In genomic region chr12:73038992-73039938, GRCm38 (mm10) we compare ENCODE assay signal across 9 mouse cellular contexts. TPM values are rescaled to one million over a fixed set of nuclear protein-coding genes. Genes with fewer than 3 reads are reported as not detected.
DNase-seq lines count a peak whose midpoint lies in the region; ATAC-seq and TF ChIP-seq lines count a peak whose summit lies in the region.
"Had no signal": no experiment of that assay in that cellular context is flagged by ENCODE, and none has a peak within 500 bp of the region (broad histone marks: within the 10 kb centered on the region; RNA-seq: fewer than 3 reads in every experiment).

No protein-coding gene starts in this region.

- H3K4me1 ChIP-seq in forebrain, embryonic 10.5 days = peaks cover 42% of the 10 kb centered on the region
- peaks cover 2% of the 10 kb centered on the region for H3K4me1 ChIP-seq in forebrain, embryonic 15.5 days
- peaks cover 6% of the 10 kb centered on the region for H3K4me1 ChIP-seq in lung, embryonic 16.5 days (replicated peaks; ENCODE audit: control insufficient read depth, insufficient read depth, low read length)
- H3K4me1 ChIP-seq in lung, adult 2 months (ENCODE audit: control insufficient read depth, insufficient read depth, low read length) = peaks cover 5% of the 10 kb centered on the region
- 0 out of 2 replicates have a peak, but pooled peaks cover 7% of the 10 kb centered on the region for H3K4me1 ChIP-seq in embryonic fibroblast, embryonic 13.5 days (ENCODE audit: control insufficient read depth, insufficient read depth, low read length)
- peaks cover 37% of the 10 kb centered on the region for H3K4me1 ChIP-seq in limb, embryonic 15.5 days

- no peaks in the 10 kb centered on the region for H3K36me3 ChIP-seq in forebrain, embryonic 10.5 days (replicated peaks)
- no peaks in the 10 kb centered on the region for H3K36me3 ChIP-seq in forebrain, embryonic 15.5 days
- no peaks in the 10 kb centered on the region for H3K36me3 ChIP-seq in lung, embryonic 16.5 days (ENCODE audit: control insufficient read depth, insufficient read depth, low read length)
- no peaks in the 10 kb centered on the region for H3K36me3 ChIP-seq in limb, embryonic 15.5 days
- H3K36me3 ChIP-seq: stomach, embryonic 15.5 days had no signal

- no peak for TF ChIP-seq POLR2A in lung, adult 2 months (IDR thresholded peaks at IDR 0.05; ENCODE audit: borderline replicate concordance, extremely low read depth, low read depth, low read length)
- no peak for TF ChIP-seq POLR2A in embryonic fibroblast, embryonic 13.5 days (IDR thresholded peaks at IDR 0.05; ENCODE audit: low read depth, low read length)

- H3K4me3 ChIP-seq in forebrain, embryonic 10.5 days = peak overlapping the region; percentile 39
- no peak overlapping the region for H3K4me3 ChIP-seq in forebrain, embryonic 15.5 days
- no peak overlapping the region for H3K4me3 ChIP-seq in lung, embryonic 16.5 days (ENCODE audit: low read length)
- H3K4me3 ChIP-seq in lung, adult 2 months (replicated peaks; ENCODE audit: extremely low read depth, low read depth, low read length) = no peak overlapping the region
- peak overlapping the region; percentile 14 for H3K4me3 ChIP-seq in embryonic fibroblast, embryonic 13.5 days (ENCODE audit: insufficient read depth, low read length)
- peak overlapping the region; percentile 29 for H3K4me3 ChIP-seq in limb, embryonic 15.5 days
- H3K4me3 ChIP-seq: stomach, embryonic 15.5 days had no signal

- H3K4me2 ChIP-seq in forebrain, embryonic 15.5 days (replicated peaks) = no peak overlapping the region
- H3K4me2 ChIP-seq in lung, embryonic 16.5 days (ENCODE audit: low read depth, low read length) = no peak overlapping the region
- H3K4me2 ChIP-seq in limb, embryonic 15.5 days = peak overlapping the region; percentile 28
- H3K4me2 ChIP-seq: stomach, embryonic 15.5 days had no signal

- ATAC-seq in forebrain, embryonic 15.5 days (replicated peaks) = no peak
- 0 out of 2 replicates have a peak, but pooled peaks have one; percentile 18 for ATAC-seq in lung, embryonic 16.5 days (ENCODE audit: low read depth)
- ATAC-seq in limb, embryonic 15.5 days (ENCODE audit: insufficient number of reproducible peaks, low FRiP score, low TSS enrichment, low read depth) = 0 out of 2 replicates have a peak, but pooled peaks have one; percentile 1

- peaks cover 100% of the 10 kb centered on the region for H3K27me3 ChIP-seq in forebrain, embryonic 10.5 days (ENCODE audit: poor library complexity, severe bottlenecking)
- peaks cover 90% of the 10 kb centered on the region for H3K27me3 ChIP-seq in forebrain, embryonic 15.5 days
- peaks cover 79% of the 10 kb centered on the region for H3K27me3 ChIP-seq in lung, embryonic 16.5 days (ENCODE audit: control insufficient read depth, insufficient read depth, low read depth, low read length)
- peaks cover 66% of the 10 kb centered on the region for H3K27me3 ChIP-seq in limb, embryonic 15.5 days

- TF ChIP-seq CTCF in lung, adult 2 months (IDR thresholded peaks at IDR 0.05; ENCODE audit: insufficient read depth, low read length) = no peak
- no peak for TF ChIP-seq CTCF in embryonic fibroblast, embryonic 13.5 days (IDR thresholded peaks at IDR 0.05; ENCODE audit: borderline replicate concordance, insufficient read depth, low read length)

- 1% methylated on average over 41 of the region's 41 CpGs for WGBS in forebrain, embryonic 10.5 days
- under 1% methylated on average over 41 of the region's 41 CpGs for WGBS in forebrain, embryonic 15.5 days
- WGBS in lung, embryonic 16.5 days = 3% methylated on average over 41 of the region's 41 CpGs
- 7% methylated on average over 41 of the region's 41 CpGs for WGBS in lung, adult 2 months
- 10% methylated on average over 40 of the region's 41 CpGs for WGBS in limb, embryonic 15.5 days

- H3K9ac ChIP-seq in forebrain, embryonic 15.5 days (replicated peaks) = no peak overlapping the region
- H3K9ac ChIP-seq in lung, embryonic 16.5 days (ENCODE audit: low read length) = no peak overlapping the region
- H3K9ac ChIP-seq in limb, embryonic 15.5 days = no peak overlapping the region
- H3K9ac ChIP-seq: stomach, embryonic 15.5 days had no signal

- H3K9me3 ChIP-seq in forebrain, embryonic 10.5 days = no peaks in the 10 kb centered on the region
- H3K9me3 ChIP-seq in forebrain, embryonic 15.5 days = no peaks in the 10 kb centered on the region
- H3K9me3 ChIP-seq in lung, embryonic 16.5 days (ENCODE audit: control insufficient read depth, low read length) = no peaks in the 10 kb centered on the region
- no peaks in the 10 kb centered on the region for H3K9me3 ChIP-seq in limb, embryonic 15.5 days
- H3K9me3 ChIP-seq: stomach, embryonic 15.5 days had no signal

- H3K27ac ChIP-seq in forebrain, embryonic 10.5 days = peak overlapping the region; percentile 62; the same call in 1 of the 2 replicates
- no peak overlapping the region for H3K27ac ChIP-seq in forebrain, embryonic 15.5 days (replicated peaks)
- no peak overlapping the region for H3K27ac ChIP-seq in lung, embryonic 16.5 days (ENCODE audit: low read length)
- peak overlapping the region; percentile 66 for H3K27ac ChIP-seq in embryonic fibroblast, embryonic 13.5 days (ENCODE audit: insufficient read depth, low read length)
- H3K27ac ChIP-seq in limb, embryonic 15.5 days = peak overlapping the region; percentile 57
- H3K27ac ChIP-seq: stomach, embryonic 15.5 days had no signal

- peak; percentile 53 for DNase-seq in forebrain, embryonic 10.5 days (ENCODE audit: extremely low spot score, low spot score)
- no peak for DNase-seq in lung, adult 2 months
- no peak for DNase-seq in cerebellum, postnatal 4 days (ENCODE audit: low spot score in 2 of 2)
- DNase-seq in cerebellum, postnatal 25 days = no peak

RNA-seq across cellular contexts. Expression of gene Six1, which starts 14.4 kb away (rescaled TPM):
- polyA plus RNA-seq in forebrain, embryonic 10.5 days (2016; fragmentation: Nextera tagmentation; extraction: Ambion mirVana) = 10.7 and 11.4 TPM in 2 replicates
- 0.25 and 0.29 TPM in 2 replicates for polyA plus RNA-seq in forebrain, embryonic 15.5 days (2015; fragmentation: Nextera tagmentation; extraction: Ambion mirVana)
- 1.3 and 2.0 TPM in 2 replicates for polyA plus RNA-seq in lung, embryonic 16.5 days (2015; fragmentation: Nextera tagmentation; extraction: Ambion mirVana)
- 3.0 and 3.6 TPM in 2 replicates for polyA plus RNA-seq in lung, adult 2 months (2012; rRNA removed)
- polyA plus RNA-seq in embryonic fibroblast, embryonic 13.5 days (2011; ENCODE audit: insufficient read length, low read depth, missing spikeins) = 17.4 and 31.3 TPM in 2 replicates
- 28.2 and 34.3 TPM in 2 replicates for polyA plus RNA-seq in limb, embryonic 15.5 days (2015; fragmentation: Nextera tagmentation; extraction: Ambion mirVana)

Comparison
In these comparisons a context has a peak if more than half of its experiments do, and no peak if none do; other contexts are left out.
1. H3K27ac ChIP-seq: peak in forebrain, embryonic 10.5 days (single experiment), embryonic fibroblast, embryonic 13.5 days (single experiment) and limb, embryonic 15.5 days (single experiment); none in forebrain, embryonic 15.5 days (single experiment) and lung, embryonic 16.5 days (single experiment).
2. H3K4me3 ChIP-seq: peak in forebrain, embryonic 10.5 days (single experiment), embryonic fibroblast, embryonic 13.5 days (single experiment) and limb, embryonic 15.5 days (single experiment); none in forebrain, embryonic 15.5 days (single experiment), lung, embryonic 16.5 days (single experiment) and lung, adult 2 months (single experiment).